Mouse (Mus musculus): ENCODE results near the gene Lmnb2. TPM values are rescaled to one million over a fixed set of nuclear protein-coding genes. Genes with fewer than 3 reads are reported as not detected.

Lmnb2 gene
- polyA plus RNA-seq, 1 experiment from 2014 or later, result 54.0 TPM

DNA sequence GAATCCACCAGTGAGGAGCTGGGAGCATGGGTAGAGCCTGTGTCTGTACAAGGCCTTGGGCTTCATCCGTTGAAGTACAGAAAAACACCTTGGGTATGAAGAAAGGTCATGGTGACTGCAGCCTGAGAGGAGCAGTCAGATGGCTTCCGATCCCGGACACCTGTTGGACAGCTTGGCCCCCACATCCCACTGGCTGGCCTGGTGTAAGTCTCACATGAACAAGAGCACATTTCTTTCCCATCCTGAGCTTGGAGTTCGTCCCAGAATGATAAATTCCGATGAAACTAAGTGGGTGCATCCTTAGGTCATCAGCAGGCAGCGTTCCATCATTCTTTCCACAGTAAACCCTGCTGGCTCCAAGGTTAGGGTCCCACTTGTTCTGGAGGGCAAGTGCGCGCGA is 25.7 kb upstream of the Lmnb2 start:
- 81% methylated on average over 9 of the region's 9 CpGs for WGBS
- no peak for ATAC-seq

DNA sequence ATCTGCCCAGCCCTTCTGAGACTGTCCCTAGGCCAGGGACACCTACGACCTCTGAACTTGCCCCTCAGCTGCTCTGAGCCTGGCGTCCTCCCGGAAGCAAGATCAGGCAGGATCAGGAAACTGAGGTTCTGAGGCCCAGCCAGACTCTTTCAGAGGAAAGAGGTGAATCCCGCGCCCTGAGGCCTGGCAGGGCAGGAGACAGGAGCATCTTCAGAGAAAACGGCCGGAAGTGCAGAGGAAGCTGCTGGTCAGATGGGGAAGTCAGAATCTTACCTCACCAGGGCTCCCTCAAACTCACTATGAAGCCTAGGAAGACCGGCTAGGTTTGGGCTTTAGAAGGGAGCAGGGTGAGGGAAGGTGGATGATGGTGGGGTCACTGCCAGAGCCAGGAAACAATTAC is 24.9 kb upstream of the Lmnb2 start:
- Histone ChIP-seq H3K9me3 (replicated peaks) (no peaks in the 10 kb centered on the region), H3K27ac (no peak overlapping the region), H3K4me2 (no peak overlapping the region), H3K4me3 (no peak overlapping the region), H3K36me3 (ENCODE audit: poor library complexity, severe bottlenecking) (no peaks in the 10 kb centered on the region), H3K4me1 (peaks cover 36% of the 10 kb centered on the region), H3K9ac (no peak overlapping the region), H3K27me3 (peaks cover 21% of the 10 kb centered on the region)
- ATAC-seq, result no peak
- WGBS, result 64% methylated on average over 8 of the region's 8 CpGs

More for the DNA sequence above, 25.7 kb upstream of the Lmnb2 start:
- Histone ChIP-seq H3K9ac (no peak overlapping the region), H3K36me3 (ENCODE audit: poor library complexity, severe bottlenecking) (no peaks in the 10 kb centered on the region), H3K4me3 (no peak overlapping the region), H3K9me3 (replicated peaks) (no peaks in the 10 kb centered on the region), H3K4me2 (no peak overlapping the region), H3K27me3 (peaks cover 15% of the 10 kb centered on the region), H3K27ac (no peak overlapping the region), H3K4me1 (peaks cover 35% of the 10 kb centered on the region)

DNA sequence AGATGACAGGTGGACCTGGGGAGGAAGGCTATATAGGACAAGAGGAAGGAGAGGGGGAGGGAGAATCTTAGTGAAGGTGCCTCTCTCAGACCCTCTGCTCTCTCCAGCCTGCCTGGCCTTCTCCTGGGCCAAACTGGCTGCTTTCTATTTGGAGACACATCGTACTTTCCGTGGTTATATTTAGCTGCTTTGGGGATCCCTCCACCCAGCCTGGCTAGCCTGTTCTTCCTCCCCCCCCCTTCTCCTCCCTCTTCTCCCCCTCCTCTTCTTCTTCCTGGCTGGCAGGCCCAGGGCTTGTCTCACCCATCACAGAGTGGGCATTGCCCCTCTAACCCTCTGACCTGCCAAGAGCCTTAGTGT is 22.9 kb upstream of the Lmnb2 start:
- 68% methylated on average over 2 of the region's 2 CpGs for WGBS
- H3K9me3 ChIP-seq (replicated peaks), result no peaks in the 10 kb centered on the region
- H3K4me2 ChIP-seq, result no peak overlapping the region
- H3K9ac ChIP-seq, result no peak overlapping the region
- ATAC-seq, result no peak
- H3K4me3 ChIP-seq, result no peak overlapping the region
- H3K36me3 ChIP-seq (ENCODE audit: poor library complexity, severe bottlenecking), result no peaks in the 10 kb centered on the region
- no peak overlapping the region for H3K27ac ChIP-seq
- peaks cover 41% of the 10 kb centered on the region for H3K27me3 ChIP-seq
- peaks cover 47% of the 10 kb centered on the region for H3K4me1 ChIP-seq

GRCm38 (mm10) chr10:80940320-80940987 is 22.4 kb upstream of the Lmnb2 start:
- no peaks in the 10 kb centered on the region for H3K9me3 ChIP-seq (replicated peaks)
- H3K36me3 ChIP-seq (ENCODE audit: poor library complexity, severe bottlenecking), result no peaks in the 10 kb centered on the region
- WGBS, result 56% methylated on average over 8 of the region's 8 CpGs
- peaks cover 46% of the 10 kb centered on the region for H3K27me3 ChIP-seq
- H3K9ac ChIP-seq, result peak overlapping the region; percentile 66; the same call in 1 of the 2 replicates
- peaks cover 52% of the 10 kb centered on the region for H3K4me1 ChIP-seq
- H3K4me2 ChIP-seq, result peak overlapping the region; percentile 78
- ATAC-seq, result no peak
- H3K27ac ChIP-seq, result no peak overlapping the region
- peak overlapping the region; percentile 42; the same call in 1 of the 2 replicates for H3K4me3 ChIP-seq

GRCm38 (mm10) chr10:80939671-80940070 is 21.6 kb upstream of the Lmnb2 start:
- Histone ChIP-seq H3K4me3 (peak overlapping the region; percentile 42), H3K27me3 (peaks cover 52% of the 10 kb centered on the region), H3K9ac (peak overlapping the region; percentile 66), H3K4me2 (peak overlapping the region; percentile 78), H3K36me3 (ENCODE audit: poor library complexity, severe bottlenecking) (no peaks in the 10 kb centered on the region), H3K4me1 (peaks cover 57% of the 10 kb centered on the region), H3K9me3 (replicated peaks) (no peaks in the 10 kb centered on the region), H3K27ac (no peak overlapping the region)
- WGBS, result 5% methylated on average over 28 of the region's 28 CpGs
- peak; percentile 54 for ATAC-seq

DNA sequence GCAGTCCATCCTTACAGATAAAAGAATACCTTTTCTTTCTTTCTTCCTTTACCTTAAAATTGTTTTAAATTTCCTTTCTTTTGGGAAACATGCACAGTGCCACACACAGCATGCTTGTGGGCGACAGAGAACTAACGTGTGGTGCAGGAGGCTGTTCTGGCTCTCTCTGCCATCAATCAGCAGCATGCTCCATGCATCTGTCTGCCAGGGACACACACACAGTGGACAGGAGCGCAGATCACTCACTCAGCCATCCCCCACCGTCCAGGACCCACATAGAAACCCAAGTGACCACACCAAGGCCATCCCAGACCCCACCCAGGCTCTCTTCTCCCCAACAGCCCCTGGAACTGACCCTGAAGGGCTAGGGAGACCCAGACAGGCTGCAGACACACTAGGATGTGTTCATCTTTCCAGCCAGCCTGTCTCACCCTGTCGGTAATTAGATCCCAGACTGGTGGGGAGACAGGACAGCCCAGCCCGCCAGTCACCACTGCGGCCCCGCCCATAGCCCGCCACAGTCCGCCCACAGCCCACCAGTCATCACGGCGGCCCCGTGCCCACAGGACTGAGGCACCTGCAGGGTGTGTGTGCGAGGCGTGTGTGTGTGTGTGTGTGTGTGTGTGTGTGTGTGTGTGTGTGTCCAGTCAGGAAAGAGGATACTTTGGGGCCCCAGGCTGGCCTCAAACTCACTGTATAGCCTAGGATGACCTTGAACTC is 20.9 kb upstream of the Lmnb2 start:
- whole genome bisulfite sequencing, result 8% methylated on average over 15 of the region's 15 CpGs
- H3K9ac ChIP-seq, result peak overlapping the region; percentile 66
- peak overlapping the region; percentile 78 for H3K4me2 ChIP-seq
- ATAC-seq, result peak; percentile 57
- peaks cover 64% of the 10 kb centered on the region for H3K4me1 ChIP-seq
- H3K4me3 ChIP-seq, result peak overlapping the region; percentile 42
- H3K36me3 ChIP-seq (ENCODE audit: poor library complexity, severe bottlenecking), result no peaks in the 10 kb centered on the region
- no peaks in the 10 kb centered on the region for H3K9me3 ChIP-seq (replicated peaks)
- no peak overlapping the region for H3K27ac ChIP-seq
- H3K27me3 ChIP-seq, result peaks cover 59% of the 10 kb centered on the region

- Histone ChIP-seq H3K4me3 (no peak overlapping the region), H3K4me2 (peak overlapping the region; percentile 10; the same call in 1 of the 2 replicates), H3K27me3 (peaks cover 73% of the 10 kb centered on the region), H3K27ac (peak overlapping the region; percentile 55), H3K36me3 (ENCODE audit: poor library complexity, severe bottlenecking) (no peaks in the 10 kb centered on the region), H3K4me1 (peaks cover 76% of the 10 kb centered on the region), H3K9me3 (replicated peaks) (no peaks in the 10 kb centered on the region), H3K9ac (peak overlapping the region; percentile 28; the same call in 1 of the 2 replicates)
- ATAC-seq, result no peak
- 24% methylated on average over 8 of the region's 8 CpGs for WGBS
Measured at GRCm38 (mm10) chr10:80937646-80938045, 19.6 kb upstream of the Lmnb2 start.

- ATAC-seq, result no peak
- H3K4me3 ChIP-seq, result peak overlapping the region; percentile 32
- peak overlapping the region; percentile 17; the same call in 1 of the 2 replicates for H3K27ac ChIP-seq
- H3K36me3 ChIP-seq (ENCODE audit: poor library complexity, severe bottlenecking), result no peaks in the 10 kb centered on the region
- H3K9me3 ChIP-seq (replicated peaks), result no peaks in the 10 kb centered on the region
- peak overlapping the region; percentile 45; the same call in 1 of the 2 replicates for H3K9ac ChIP-seq
- WGBS, result 14% methylated on average over 6 of the region's 6 CpGs
- peaks cover 81% of the 10 kb centered on the region for H3K27me3 ChIP-seq
- peak overlapping the region; percentile 63 for H3K4me2 ChIP-seq
- peaks cover 84% of the 10 kb centered on the region for H3K4me1 ChIP-seq
Measured at GRCm38 (mm10) chr10:80936810-80937164, 18.7 kb upstream of the Lmnb2 start.

GRCm38 (mm10) chr10:80936135-80936809 is 18.2 kb upstream of the Lmnb2 start:
- H3K36me3 ChIP-seq (ENCODE audit: poor library complexity, severe bottlenecking), result no peaks in the 10 kb centered on the region
- H3K4me1 ChIP-seq, result peaks cover 90% of the 10 kb centered on the region
- peak overlapping the region; percentile 17; the same call in 1 of the 2 replicates for H3K27ac ChIP-seq
- peaks cover 81% of the 10 kb centered on the region for H3K27me3 ChIP-seq
- peak overlapping the region; percentile 45 for H3K9ac ChIP-seq
- H3K4me2 ChIP-seq, result peak overlapping the region; percentile 63
- no peaks in the 10 kb centered on the region for H3K9me3 ChIP-seq (replicated peaks)
- peak; percentile 60 for ATAC-seq
- WGBS, result 2% methylated on average over 26 of the region's 37 CpGs
- peak overlapping the region; percentile 32 for H3K4me3 ChIP-seq

DNA sequence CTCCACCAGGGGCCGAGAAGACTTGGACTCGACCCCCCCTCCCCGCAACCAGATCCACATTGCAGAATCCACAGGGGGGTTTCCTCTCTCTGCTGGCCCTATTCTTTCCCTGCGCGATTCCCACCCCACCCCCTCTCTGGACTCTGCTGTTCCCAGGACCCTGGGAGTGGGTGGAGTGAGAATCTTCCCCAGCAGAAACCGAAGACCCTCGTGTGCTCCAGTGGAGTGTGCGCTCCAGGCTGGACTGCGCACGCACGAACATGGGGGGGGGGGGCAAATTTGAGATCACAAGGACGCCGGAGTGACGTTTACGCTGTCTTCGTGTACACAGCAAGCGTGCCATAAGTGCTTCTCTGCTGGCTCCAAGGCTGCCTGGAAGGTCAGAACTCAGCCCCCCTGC is 17.7 kb upstream of the Lmnb2 start:
- H3K27me3 ChIP-seq, result peaks cover 82% of the 10 kb centered on the region

DNA sequence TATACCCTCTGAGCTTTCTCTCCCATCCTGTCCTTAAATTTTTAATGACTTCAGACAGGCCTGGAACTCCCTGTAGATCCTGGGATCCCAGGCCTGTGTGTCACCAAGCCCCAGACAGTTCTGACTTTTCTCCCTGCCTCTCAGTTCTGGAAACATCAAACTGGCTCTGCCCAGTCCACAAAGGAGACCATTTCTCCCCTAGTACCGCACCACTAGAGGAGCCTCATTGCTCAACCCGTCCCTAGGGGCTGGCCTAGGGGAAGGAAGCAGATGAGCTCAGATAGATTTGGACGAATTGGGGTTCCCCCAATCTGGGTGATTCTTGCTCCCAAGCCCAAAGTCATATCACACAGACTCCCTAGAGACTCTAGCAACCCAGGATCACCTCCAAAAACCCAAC is 17.2 kb upstream of the Lmnb2 start:
- peaks cover 82% of the 10 kb centered on the region for H3K27me3 ChIP-seq
- ATAC-seq, result no peak
- H3K27ac ChIP-seq, result no peak overlapping the region
- peak overlapping the region; percentile 63; the same call in 1 of the 2 replicates for H3K4me2 ChIP-seq
- H3K36me3 ChIP-seq (ENCODE audit: poor library complexity, severe bottlenecking), result no peaks in the 10 kb centered on the region
- H3K9ac ChIP-seq, result no peak overlapping the region
- H3K4me1 ChIP-seq, result peaks cover 96% of the 10 kb centered on the region
- no peaks in the 10 kb centered on the region for H3K9me3 ChIP-seq (replicated peaks)
- no peak overlapping the region for H3K4me3 ChIP-seq
- 6% methylated on average over 3 of the region's 3 CpGs for WGBS

More for the DNA sequence above, 17.7 kb upstream of the Lmnb2 start:
- peaks cover 95% of the 10 kb centered on the region for H3K4me1 ChIP-seq
- WGBS, result 2% methylated on average over 14 of the region's 17 CpGs
- no peak for ATAC-seq
- H3K36me3 ChIP-seq (ENCODE audit: poor library complexity, severe bottlenecking), result no peaks in the 10 kb centered on the region
- H3K27ac ChIP-seq, result no peak overlapping the region
- peak overlapping the region; percentile 63 for H3K4me2 ChIP-seq
- peak overlapping the region; percentile 32; the same call in 1 of the 2 replicates for H3K4me3 ChIP-seq
- H3K9ac ChIP-seq, result no peak overlapping the region
- no peaks in the 10 kb centered on the region for H3K9me3 ChIP-seq (replicated peaks)
